Mouse (Mus musculus): ENCODE data around the gene Fhit.

- TF ChIP-seq CTCF (IDR thresholded peaks at IDR 0.05; ENCODE audit: insufficient read depth, low read length) (no peak), POLR2A (IDR thresholded peaks at IDR 0.05; ENCODE audit: borderline replicate concordance, extremely low read depth, low read depth, low read length) (no peak)
Measured at GRCm38 (mm10) chr14:9517651-9518050, 1644.2 kb downstream of the Fhit start.
